Mouse (Mus musculus) layer of hippocampus, postnatal 10 days (tissue): Measurements from ENCODE around the gene Dad1. TPM values are rescaled to one million over a fixed set of nuclear protein-coding genes. Genes with fewer than 3 reads are reported as not detected.
A peak's percentile ranks its signal among the peaks of the same experiment; 100 is the strongest.

Source experiments
- DNase-seq, 2 experiments: peaks; one replicate each; pipeline ENCODE4 v3.0.0; 2021; ENCODE audit warnings: low spot score in 2 of 2
- long read RNA-seq: library from polyadenylated mRNA; stranded (forward); transcript quantifications from one replicate; pipeline ENCODE4 v2.0.0, GENCODE M21; 2023
- total RNA-seq, 2 experiments: library from RNA; stranded (reverse); gene quantifications; 2 replicates each; pipeline ENCODE4 v1.2.3; 2021

Dad1 gene
- total RNA-seq, result 100 to 1,000 TPM; 127 TPM
- long read RNA-seq, transcript Dad1-201 (3 exons, 878 nt), result major isoform, 248 of 249 reads
- long read RNA-seq, partial matches to known transcripts, result 1 of 249 reads
- long read RNA-seq, other reads (novel, unspliced or antisense), result 0 of 249 reads

DNA sequence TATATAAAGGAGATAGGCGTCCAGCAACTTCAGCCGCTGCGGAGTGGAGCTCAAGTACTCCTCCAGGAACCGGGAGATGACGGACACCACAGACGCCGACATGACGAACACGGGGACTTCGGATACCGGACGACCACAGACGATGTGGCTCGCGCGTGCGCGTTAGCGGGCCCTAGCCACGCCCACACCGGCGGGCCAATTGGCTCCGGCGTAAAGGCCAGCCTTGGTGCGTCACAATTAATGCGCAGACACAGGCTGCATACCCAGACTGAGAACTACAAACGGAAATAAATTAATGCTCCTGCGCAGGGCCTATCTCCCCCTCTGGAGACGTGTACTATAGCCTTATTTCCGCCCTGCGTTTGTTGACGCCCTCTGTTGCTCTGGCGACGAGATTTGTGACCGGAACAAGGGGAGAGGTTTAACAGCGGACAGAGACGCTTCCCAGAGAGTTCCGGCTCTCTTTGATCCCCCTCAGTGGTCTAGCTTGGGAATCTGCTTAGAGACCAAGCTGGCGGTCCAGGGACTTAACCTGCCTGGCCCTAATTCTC, at the start of gene Dad1, which contains the start of gene Abhd4:
Gene Dad1, minus strand, starts transcription at position 364 of the 551 bp plus-strand sequence.
Gene Abhd4, plus strand, starts transcription at position 448 of the 551 bp plus-strand sequence.
- peak; percentile 98 for DNase-seq

GRCm38 (mm10) chr14:54300676-54301075, 46.8 kb upstream of the Dad1 start:
- no peak for DNase-seq

DNA sequence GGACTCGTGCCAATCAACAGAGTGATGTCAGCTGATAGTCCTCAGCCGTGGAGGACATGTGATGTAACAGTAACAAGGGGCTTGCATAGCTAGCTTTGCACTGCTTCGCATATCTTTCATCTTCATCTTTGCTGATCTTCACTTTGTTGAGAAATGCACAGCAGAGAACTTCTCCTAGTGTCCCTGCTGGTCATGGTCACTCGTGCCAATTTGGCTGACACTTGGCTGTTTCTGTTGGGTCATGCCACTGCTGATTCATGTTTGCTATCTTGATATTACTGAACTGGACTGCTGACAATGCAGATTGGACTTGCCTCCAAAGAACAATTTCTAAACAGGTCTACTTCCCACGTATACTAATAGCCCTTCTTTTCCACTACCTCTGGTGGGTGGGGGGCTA, 46.2 kb upstream of the Dad1 start:
- no peak for DNase-seq

- no peak for DNase-seq
Measured at GRCm38 (mm10) chr14:54284839-54285238, 30.9 kb upstream of the Dad1 start, which contains the start of gene Olfr49. TSS of gene Olfr49 (minus strand) at chr14:54284939.

GRCm38 (mm10) chr14:54276446-54276845, 22.5 kb upstream of the Dad1 start:
- no peak for DNase-seq

DNA sequence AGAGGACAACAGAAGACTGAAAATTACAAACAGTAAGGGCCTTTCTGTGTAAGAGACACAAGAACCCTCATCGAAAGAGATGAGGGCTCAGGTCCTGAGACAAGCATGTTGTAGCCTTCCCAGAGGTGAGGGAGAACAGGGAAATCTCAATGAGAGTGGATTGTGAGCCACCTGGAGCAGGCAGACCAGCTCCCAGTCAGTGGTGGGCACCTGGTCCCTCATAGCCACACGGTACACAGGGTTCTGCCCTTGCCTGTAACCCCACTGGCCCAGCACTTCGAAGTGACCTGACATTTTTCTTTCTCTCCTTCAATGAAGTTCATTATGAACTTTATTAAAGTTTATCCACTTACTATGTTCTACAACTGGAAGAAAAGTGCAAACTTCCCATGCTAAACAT, 18.8 kb upstream of the Dad1 start:
- DNase-seq, result no peak

- DNase-seq, result no peak
Measured at GRCm38 (mm10) chr14:54271976-54272606, 18.2 kb upstream of the Dad1 start.

DNA sequence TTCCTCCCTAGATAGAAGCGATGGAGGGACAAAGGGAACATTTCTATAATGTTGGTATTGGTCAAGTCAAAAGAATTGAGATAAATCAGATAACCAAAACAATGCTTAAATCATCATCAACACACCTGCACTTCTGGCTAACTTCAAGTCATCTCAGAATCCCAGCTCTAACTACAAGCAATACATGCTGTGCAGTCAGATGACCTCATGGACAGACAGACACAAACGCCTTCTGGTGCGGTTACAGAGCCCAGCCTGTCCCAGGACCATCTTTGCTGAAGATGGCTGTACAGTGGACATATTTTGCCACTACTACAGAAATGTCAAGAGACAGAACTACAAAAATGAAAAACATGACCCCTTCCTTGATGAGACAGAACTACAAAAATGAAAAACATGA, 16.5 kb upstream of the Dad1 start:
- no peak for DNase-seq

GRCm38 (mm10) chr14:54269566-54269965, 15.7 kb upstream of the Dad1 start:
- DNase-seq, result no peak

GRCm38 (mm10) chr14:54267966-54268365, 14.1 kb upstream of the Dad1 start:
- DNase-seq, result no peak

DNA sequence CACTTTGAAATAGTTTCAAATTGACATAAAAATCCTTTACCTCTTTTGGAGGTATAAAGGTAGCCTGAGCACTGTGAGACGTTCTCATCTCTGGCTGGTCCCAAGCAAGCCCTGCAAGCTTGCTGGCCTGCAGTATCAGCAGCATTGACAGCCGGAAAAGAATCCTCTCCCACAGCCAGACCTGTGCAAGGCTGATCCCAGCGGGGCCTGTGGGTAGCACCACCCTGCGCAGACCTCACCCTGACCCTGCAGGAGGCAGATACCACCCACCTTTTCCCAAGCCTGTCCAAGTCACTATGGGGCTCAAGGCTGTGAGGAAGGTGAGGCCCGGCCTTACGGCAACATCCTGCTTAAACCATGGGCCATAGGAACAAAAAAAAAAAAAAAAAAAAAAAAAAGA, 12.0 kb upstream of the Dad1 start:
- DNase-seq, result no peak

DNA sequence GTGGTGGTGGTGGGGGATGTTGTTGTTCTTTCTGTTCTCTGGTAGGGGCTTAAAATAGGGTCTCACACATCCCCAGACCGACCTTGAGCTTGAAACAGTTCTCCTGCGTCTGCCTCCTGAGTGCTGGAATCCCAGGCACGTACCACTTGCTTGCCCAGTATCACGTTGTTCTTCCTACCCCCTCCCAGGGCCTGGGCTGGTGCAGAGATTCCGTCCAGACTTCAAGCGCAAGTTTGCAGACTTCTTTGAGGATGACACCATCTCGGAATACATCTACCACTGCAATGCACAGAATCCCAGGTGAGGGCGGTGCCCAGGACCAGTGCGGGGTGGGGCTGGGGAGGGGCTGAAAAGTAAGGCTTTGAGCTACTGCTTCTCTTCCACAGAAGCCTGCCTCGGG, 11.2 kb upstream of the Dad1 start:
- DNase-seq, result no peak

DNA sequence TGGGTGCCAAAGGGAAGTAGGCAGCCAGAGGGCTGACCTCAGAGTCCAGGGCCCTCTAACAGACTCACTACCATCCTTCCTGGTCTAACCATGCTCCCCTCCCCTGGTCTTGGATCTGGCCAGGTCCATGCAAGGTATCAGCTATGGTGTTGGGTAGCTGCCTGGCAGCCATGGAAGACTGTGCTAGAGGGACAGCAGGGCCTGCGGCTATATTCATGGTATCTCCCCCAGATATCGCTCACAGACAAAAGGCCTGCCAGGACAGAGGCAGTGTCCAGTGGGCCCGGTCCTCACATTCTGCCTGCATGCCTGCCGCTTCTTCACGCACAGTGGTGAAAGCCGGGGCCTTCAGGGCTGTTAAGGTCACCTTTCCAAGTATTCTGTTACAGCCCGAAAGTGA, 10.3 kb upstream of the Dad1 start:
- DNase-seq, result no peak

DNA sequence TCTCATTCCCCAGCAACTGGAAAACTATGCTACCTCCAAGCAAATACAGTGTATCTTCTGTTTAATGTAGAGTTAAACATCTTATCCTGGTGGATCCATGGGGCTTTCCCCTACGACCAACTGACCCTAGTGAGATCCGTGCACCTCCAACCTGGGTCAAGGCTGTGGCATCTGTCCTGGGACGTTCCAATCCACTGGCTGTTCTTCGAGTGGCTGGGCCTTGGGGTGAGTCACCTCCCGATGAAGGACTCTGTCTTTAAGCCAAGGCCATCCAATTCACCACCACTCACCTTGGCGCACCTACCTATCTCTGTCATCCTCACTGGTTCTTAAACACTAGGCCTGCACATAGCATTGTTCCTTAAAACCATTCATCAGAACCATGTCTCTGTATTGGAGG, 9.2 kb upstream of the Dad1 start:
- DNase-seq, result no peak

GRCm38 (mm10) chr14:54262622-54263021, 8.7 kb upstream of the Dad1 start:
- no peak for DNase-seq

GRCm38 (mm10) chr14:54261386-54261785, 7.5 kb upstream of the Dad1 start:
- no peak for DNase-seq

GRCm38 (mm10) chr14:54260196-54260595, 6.3 kb upstream of the Dad1 start:
- no peak for DNase-seq

GRCm38 (mm10) chr14:54259722-54260085, 5.8 kb upstream of the Dad1 start:
- no peak for DNase-seq

- peak; percentile 82 to 89 for DNase-seq
Measured at GRCm38 (mm10) chr14:54259003-54259721, 5.3 kb upstream of the Dad1 start.

GRCm38 (mm10) chr14:54258131-54258670, 4.3 kb upstream of the Dad1 start:
- DNase-seq, result no peak

GRCm38 (mm10) chr14:54254670-54255202, 832 bp upstream of the Dad1 start:
- no peak for DNase-seq

DNA sequence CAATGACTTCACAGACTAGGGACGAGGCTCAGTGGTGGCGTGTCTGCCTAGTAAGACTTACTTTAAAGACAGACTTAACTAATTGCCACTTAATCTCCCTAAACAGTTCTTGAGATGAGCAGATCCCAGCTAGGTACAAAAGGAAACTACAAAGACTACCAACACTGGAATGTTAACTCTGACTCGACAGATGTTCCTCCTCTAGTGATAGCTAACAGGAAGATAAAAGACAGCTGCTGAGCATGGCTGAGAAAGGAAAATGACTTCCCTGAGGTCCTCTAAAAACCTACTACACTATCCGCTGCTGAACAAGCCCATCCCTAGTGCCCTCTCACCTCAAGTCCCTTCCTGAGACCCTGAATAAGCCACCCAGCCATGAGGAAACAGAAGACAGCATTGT, 3.8 kb downstream of the Dad1 start:
- DNase-seq, result no peak
